Mouse (Mus musculus) heart, embryonic 13.5 days (tissue): ENCODE measurements around the gene Cry1. TPM values are rescaled to one million over a fixed set of nuclear protein-coding genes. Genes with fewer than 3 reads are reported as not detected.

Experiments used
- ATAC-seq: fragments of 200-750 bp; cut with Nextera tagmentation; 2 replicates; pipeline ENCODE4 v1.8.0; 2017; ENCODE audit warnings: moderate TSS enrichment; ENCODE audit not compliant: insufficient number of reproducible peaks, low FRiP score, low TSS enrichment; ENCODE audit errors: extremely low read depth
- H3K27ac ChIP-seq: fragments of 300-500 bp; sonication (generic); replicated peaks from 2 replicates; pipeline ENCODE4 v1.5.1; 2015; ENCODE audit warnings: moderate library complexity, mild to moderate bottlenecking, inconsistent platforms
- H3K27me3 ChIP-seq: fragments of 300-500 bp; sonication (generic); replicated peaks from 2 replicates; pipeline ENCODE4 v1.6.1; 2015; ENCODE audit warnings: mild to moderate bottlenecking, inconsistent platforms
- H3K36me3 ChIP-seq: fragments of 300-500 bp; sonication (generic); 2 replicates; pipeline ENCODE4 v1.6.1; 2015; ENCODE audit warnings: mild to moderate bottlenecking, inconsistent platforms
- H3K4me1 ChIP-seq: fragments of 300-500 bp; sonication (generic); 2 replicates; pipeline ENCODE4 v1.6.1; 2015; ENCODE audit warnings: inconsistent platforms
- H3K4me2 ChIP-seq: fragments of 300-500 bp; sonication (generic); 2 replicates; pipeline ENCODE4 v1.6.1; 2015; ENCODE audit warnings: inconsistent platforms, mild to moderate bottlenecking, moderate library complexity
- H3K4me3 ChIP-seq: fragments of 300-500 bp; sonication (generic); 2 replicates; pipeline ENCODE4 v1.5.1; 2015; ENCODE audit warnings: moderate library complexity, mild to moderate bottlenecking, inconsistent platforms
- H3K9ac ChIP-seq: fragments of 300-500 bp; sonication (generic); 2 replicates; pipeline ENCODE4 v1.6.1; 2015; ENCODE audit warnings: inconsistent platforms, mild to moderate bottlenecking, moderate library complexity
- H3K9me3 ChIP-seq: fragments of 300-500 bp; sonication (generic); 2 replicates; pipeline ENCODE4 v1.6.1; 2016; ENCODE audit warnings: inconsistent platforms
- WGBS: fragments of 180-500 bp; shearing (Covaris S2); methylation state at CpG from one replicate; pipeline ENCODE4 v1.1.7; 2015; ENCODE audit warnings: mixed read lengths; 5-methylcytosine and 5-hydroxymethylcytosine counted together
- polyA plus RNA-seq: library from polyadenylated mRNA; unstranded; fragments of >200 nt; fragmentation: Nextera tagmentation; extraction: Ambion mirVana; gene quantifications from 2 replicates; pipeline ENCODE4 v1.2.1, GENCODE M21; 2015

The Cry1 gene
- polyA plus RNA-seq, result 14.8 and 15.2 TPM in 2 replicates

DNA sequence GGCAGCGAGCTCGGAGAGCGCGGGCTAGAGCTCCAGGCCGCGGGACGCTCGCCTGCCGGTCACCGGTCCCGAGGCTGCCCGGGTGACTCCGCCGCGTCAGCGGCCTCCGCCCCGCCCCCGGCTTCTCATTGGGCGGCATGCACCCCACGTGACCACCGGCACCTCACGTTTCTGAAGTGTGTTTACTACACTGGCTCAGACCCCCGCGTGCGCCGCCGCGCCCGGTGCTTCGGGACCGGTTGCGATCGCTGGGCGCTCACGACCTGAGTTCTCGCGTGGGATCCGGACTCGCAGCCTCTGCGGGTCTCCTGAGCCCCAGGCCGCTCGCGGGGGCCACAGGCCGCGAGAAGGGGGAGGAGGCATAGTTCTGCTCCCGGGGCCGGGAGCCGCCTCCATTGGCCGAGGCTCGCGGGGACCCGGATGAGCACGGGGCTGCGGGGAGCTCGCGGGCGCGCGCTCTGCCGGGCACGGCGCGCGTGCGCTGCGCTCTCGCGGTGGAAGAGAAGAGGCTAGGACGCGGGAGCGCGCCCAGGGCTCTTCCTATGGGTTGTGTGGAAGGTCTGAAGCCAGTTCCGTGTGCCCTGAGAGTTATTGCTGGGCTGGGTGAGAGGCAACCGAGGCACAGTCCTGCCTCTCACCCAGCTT is at the start of gene Cry1:
Cry1 (minus strand) TSS at position 101 of the 645 bp plus-strand sequence.
- no peaks in the 10 kb centered on the region for H3K9me3 ChIP-seq
- H3K9ac ChIP-seq, result peak within 1 kb of the TSS; percentile 90
- peak within 1 kb of the TSS; percentile 91 for H3K27ac ChIP-seq
- WGBS, result under 1% methylated on average over 75 of the region's 75 CpGs
- no peaks in the 10 kb centered on the region for H3K36me3 ChIP-seq
- H3K27me3 ChIP-seq, result no peaks in the 10 kb centered on the region
- peak; percentile 93 for ATAC-seq
- peak within 1 kb of the TSS; percentile 96 for H3K4me2 ChIP-seq
- H3K4me1 ChIP-seq, result peaks cover 14% of the 10 kb centered on the region
- H3K4me3 ChIP-seq, result peak within 1 kb of the TSS; percentile 92

DNA sequence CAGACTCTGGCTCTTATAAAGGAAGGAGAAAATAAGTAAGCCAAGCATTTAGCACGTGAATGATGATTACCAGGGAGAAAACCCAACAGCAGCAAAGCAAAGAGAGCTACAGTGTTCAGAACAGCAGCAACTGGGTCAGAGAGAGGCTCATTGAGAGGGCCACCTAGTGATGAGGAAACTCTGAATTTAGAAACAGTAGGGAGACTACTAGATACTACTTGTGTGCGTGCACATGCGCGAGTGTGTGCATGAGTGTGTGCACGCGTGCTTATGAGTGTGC is 36.8 kb upstream of the Cry1 start:
- H3K4me1 ChIP-seq, result no peaks in the 10 kb centered on the region
- H3K9ac ChIP-seq, result no peak overlapping the region
- ATAC-seq, result no peak
- H3K9me3 ChIP-seq, result no peaks in the 10 kb centered on the region
- WGBS, result 81% methylated on average over 6 of the region's 6 CpGs
- no peaks in the 10 kb centered on the region for H3K36me3 ChIP-seq
- no peak overlapping the region for H3K4me2 ChIP-seq
- H3K4me3 ChIP-seq, result no peak overlapping the region
- H3K27me3 ChIP-seq, result peaks cover 29% of the 10 kb centered on the region
- H3K27ac ChIP-seq, result no peak overlapping the region

DNA sequence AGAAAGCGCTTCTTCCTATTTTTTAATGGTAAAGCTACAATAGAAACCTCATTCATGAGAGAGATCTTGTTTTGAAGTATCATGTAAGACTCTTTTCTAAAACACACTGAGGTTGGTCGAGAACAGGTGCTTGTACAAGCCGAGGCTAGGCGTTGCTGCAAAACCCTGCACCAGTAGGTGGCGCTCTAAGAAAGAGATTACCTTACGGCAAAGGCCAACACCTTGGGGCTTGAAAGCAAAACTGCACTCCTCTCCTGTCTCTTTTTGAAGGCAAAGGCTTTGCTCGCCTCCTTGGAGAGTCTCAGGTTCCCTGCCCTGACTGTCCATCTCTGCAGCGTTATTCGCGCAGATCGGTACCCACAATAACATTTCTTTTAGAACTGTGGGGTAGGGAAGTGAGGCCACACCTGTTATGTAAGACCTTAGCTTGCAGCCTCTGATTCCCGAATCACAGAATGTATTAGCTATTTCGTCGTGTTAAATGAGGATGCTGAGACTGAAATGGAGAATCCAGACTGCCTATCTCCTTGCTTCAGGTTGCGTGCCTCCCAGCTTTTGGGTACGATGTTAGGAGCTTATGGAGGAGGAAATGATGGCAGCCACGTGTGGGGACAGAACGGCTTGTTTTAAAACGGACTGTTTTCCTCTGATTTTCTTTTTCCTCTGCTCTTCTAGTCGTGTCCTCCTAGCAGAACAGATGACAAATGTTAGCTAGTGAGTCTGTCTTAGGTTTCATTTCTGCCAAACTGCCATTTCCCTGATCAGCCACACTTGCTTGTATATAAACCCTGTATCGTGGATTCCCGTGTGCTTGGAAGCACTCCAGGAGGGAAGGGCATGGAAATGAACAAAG is 36.3 kb upstream of the Cry1 start:
- no peak overlapping the region for H3K4me3 ChIP-seq
- no peaks in the 10 kb centered on the region for H3K9me3 ChIP-seq
- 32% methylated on average over 22 of the region's 22 CpGs for WGBS
- ATAC-seq, result no peak
- H3K27ac ChIP-seq, result no peak overlapping the region
- no peak overlapping the region for H3K9ac ChIP-seq
- no peaks in the 10 kb centered on the region for H3K4me1 ChIP-seq
- H3K36me3 ChIP-seq, result no peaks in the 10 kb centered on the region
- peaks cover 29% of the 10 kb centered on the region for H3K27me3 ChIP-seq
- peak overlapping the region; percentile 49 for H3K4me2 ChIP-seq

DNA sequence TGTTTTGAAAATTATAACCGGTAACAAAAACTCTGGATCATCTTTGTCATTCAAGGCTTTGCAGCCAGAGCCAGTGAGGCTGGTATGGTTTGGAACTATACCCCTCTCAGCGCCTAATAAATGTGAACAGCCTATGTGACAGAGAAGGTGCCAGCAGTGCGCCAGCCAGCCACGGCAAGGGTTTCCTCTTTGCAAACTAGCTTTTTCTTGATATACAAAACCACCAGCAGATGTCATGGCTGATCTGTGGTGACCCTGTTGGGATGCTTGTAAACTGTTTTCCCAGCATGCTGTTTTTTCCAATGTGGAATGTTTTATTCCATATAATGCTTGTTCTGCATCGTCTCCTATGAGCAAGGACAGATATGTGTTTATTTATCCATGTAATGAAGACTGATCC is 30.0 kb upstream of the Cry1 start:
- Histone ChIP-seq H3K9me3 (peaks cover 8% of the 10 kb centered on the region; the same call in 1 of the 2 replicates), H3K36me3 (no peaks in the 10 kb centered on the region), H3K4me1 (no peaks in the 10 kb centered on the region), H3K27ac (no peak overlapping the region), H3K9ac (no peak overlapping the region), H3K4me2 (no peak overlapping the region), H3K27me3 (peaks cover 9% of the 10 kb centered on the region), H3K4me3 (no peak overlapping the region)
- 62% methylated on average over 5 of the region's 5 CpGs for WGBS
- no peak for ATAC-seq

DNA sequence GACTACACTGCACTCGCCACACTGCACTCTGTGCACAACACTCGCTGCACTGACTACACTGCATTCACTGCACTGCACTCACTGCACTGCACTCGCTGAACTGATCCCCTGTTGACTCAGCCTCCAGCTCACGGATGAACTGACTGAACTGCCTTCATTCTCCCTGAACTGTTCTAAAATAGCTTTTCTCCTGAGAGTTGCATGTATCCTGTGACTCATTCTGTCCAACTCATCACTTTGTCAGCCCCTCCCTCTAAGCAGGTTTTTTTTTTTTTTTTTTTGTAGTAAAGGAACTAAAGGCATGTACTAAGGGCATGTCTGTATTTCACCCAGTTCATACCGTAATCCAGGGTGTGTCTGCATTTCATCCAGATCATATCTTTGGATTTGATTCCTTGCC is 26.8 kb upstream of the Cry1 start:
- Histone ChIP-seq H3K4me1 (no peaks in the 10 kb centered on the region), H3K27ac (no peak overlapping the region), H3K4me2 (no peak overlapping the region), H3K9ac (no peak overlapping the region), H3K4me3 (no peak overlapping the region), H3K27me3 (no peaks in the 10 kb centered on the region), H3K36me3 (no peaks in the 10 kb centered on the region), H3K9me3 (peaks cover 8% of the 10 kb centered on the region; the same call in 1 of the 2 replicates)
- 75% methylated on average over 5 of the region's 5 CpGs for WGBS
- no peak for ATAC-seq

DNA sequence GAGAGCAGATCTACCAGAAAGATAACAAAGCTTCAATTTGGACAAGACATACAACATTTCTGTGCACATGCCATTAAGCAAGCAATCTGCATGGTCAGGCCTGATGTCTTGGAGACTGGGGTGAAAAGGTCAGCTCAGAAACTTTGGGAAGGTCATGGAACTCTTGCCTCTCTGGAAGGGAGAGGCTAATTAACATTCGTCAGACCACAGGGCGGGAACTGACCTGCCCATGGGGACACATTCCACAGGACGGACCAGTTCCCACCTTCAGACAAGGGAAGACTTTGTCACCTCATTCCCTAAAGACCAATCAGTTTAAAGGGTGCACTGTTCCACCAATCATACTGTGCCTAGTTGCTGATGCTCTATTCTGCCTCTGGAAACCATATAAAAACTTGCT is 25.3 kb upstream of the Cry1 start:
- H3K36me3 ChIP-seq, result no peaks in the 10 kb centered on the region
- WGBS, result 88% methylated on average over 3 of the region's 3 CpGs

DNA sequence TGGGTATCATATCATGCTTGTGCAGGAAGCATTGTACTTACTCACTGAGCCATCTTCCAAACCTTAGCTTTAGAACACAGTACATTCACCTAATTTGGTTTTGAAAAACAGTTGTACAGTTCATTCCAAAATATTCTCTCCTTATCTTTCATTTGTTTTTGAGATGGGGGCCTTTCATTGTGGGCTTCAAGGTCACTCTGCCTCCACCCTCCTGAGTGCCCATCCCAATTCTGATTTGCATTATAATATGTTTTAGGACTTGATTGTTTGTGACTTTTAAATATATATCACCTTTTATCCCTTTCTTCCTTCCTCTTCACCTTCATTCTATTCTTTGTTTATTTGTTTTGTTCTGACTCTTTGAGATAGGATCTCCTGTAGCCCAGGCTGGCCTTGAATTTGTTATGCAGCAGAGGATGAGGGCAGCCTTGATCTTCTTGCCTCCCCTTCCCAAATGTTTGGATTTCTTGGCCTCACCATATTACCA is 24.3 kb upstream of the Cry1 start:
- Histone ChIP-seq H3K27me3 (no peaks in the 10 kb centered on the region), H3K4me3 (no peak overlapping the region), H3K27ac (no peak overlapping the region), H3K9me3 (peaks cover 8% of the 10 kb centered on the region; the same call in 1 of the 2 replicates), H3K36me3 (no peaks in the 10 kb centered on the region), H3K4me1 (no peaks in the 10 kb centered on the region), H3K4me2 (no peak overlapping the region), H3K9ac (no peak overlapping the region)
- ATAC-seq, result no peak

More for the DNA sequence above, 25.3 kb upstream of the Cry1 start:
- Histone ChIP-seq H3K9ac (no peak overlapping the region), H3K4me2 (no peak overlapping the region), H3K4me3 (no peak overlapping the region), H3K27me3 (no peaks in the 10 kb centered on the region), H3K4me1 (no peaks in the 10 kb centered on the region), H3K27ac (no peak overlapping the region), H3K9me3 (peaks cover 8% of the 10 kb centered on the region; the same call in 1 of the 2 replicates)
- no peak for ATAC-seq

DNA sequence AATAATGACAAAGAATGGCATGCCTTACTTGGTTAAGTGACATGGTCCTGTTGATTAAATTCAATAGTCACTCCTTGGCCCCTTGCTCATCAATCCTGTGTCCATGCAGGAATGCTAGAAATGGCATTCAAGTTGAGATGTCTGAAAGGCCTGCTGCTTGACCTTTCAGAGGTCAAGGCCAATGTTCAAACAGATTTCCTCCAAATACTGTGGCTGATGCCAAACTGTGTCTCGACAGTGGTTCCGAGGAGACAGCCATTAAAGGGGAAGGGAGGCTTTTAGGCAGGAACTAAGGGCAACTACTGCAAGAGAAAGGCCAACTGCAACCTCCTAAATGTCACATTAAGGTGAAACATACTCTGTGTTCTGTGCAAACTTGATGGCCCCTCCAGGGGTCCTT is 20.5 kb upstream of the Cry1 start:
- H3K4me1 ChIP-seq, result no peaks in the 10 kb centered on the region
- no peak overlapping the region for H3K27ac ChIP-seq
- no peaks in the 10 kb centered on the region for H3K27me3 ChIP-seq
- no peak overlapping the region for H3K4me2 ChIP-seq
- no peak overlapping the region for H3K9ac ChIP-seq
- no peak for ATAC-seq
- no peaks in the 10 kb centered on the region for H3K36me3 ChIP-seq
- WGBS, result 56% methylated on average over 2 of the region's 2 CpGs
- no peak overlapping the region for H3K4me3 ChIP-seq
- H3K9me3 ChIP-seq, result no peaks in the 10 kb centered on the region

DNA sequence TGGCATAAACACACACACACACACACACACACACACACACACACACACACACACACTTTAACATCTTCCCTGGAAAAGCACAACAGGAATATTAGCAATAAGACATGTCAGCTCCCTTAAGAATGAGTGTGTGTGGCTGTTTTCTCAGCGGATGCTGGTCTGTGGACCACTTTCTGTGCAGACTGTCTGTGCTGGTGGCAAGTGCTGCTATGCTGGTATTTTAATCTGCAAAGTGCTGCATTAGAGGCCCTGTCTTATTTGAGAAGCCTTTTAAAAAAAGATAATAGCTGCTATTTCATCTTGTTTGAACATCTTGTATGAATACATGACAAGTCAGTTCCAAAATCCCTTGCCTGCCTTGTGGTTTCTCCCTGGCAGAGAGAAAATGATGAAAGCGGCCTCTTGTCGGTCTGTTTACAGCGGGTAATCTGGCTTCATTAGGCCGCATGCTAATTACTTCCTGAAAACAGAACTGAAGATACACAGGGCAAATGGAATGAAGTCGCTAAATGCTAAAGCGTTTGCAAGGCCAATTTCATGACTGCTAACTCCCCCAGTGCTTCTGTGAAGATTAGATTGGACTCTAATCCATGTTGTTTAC is 19.5 kb upstream of the Cry1 start:
- H3K9ac ChIP-seq, result no peak overlapping the region
- no peak overlapping the region for H3K4me2 ChIP-seq
- 44% methylated on average over 7 of the region's 7 CpGs for WGBS
- no peaks in the 10 kb centered on the region for H3K27me3 ChIP-seq
- no peaks in the 10 kb centered on the region for H3K9me3 ChIP-seq
- no peaks in the 10 kb centered on the region for H3K36me3 ChIP-seq
- H3K4me1 ChIP-seq, result no peaks in the 10 kb centered on the region
- no peak overlapping the region for H3K27ac ChIP-seq
- no peak overlapping the region for H3K4me3 ChIP-seq
- ATAC-seq, result no peak

DNA sequence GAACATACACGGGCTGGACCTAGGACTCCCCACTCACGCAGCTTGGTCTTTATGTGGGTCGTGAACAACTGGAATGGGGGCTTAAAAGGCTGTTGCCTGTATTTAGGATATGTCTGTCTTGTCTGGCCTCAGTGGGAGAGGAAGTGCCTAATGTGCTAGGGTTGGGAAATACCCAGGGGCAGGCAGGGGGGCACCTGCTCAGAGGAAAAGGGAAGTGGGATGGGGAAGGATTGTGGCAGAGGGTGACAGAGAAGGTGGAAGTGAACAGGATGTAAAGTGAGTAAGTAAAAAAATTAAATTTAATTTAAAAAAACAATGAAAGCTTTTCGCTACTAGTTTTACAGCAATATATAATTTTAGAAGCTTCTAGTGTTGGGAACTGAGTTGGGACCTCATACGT is 9.7 kb upstream of the Cry1 start:
- no peak overlapping the region for H3K9ac ChIP-seq
- no peaks in the 10 kb centered on the region for H3K27me3 ChIP-seq
- no peaks in the 10 kb centered on the region for H3K4me1 ChIP-seq
- H3K9me3 ChIP-seq, result no peaks in the 10 kb centered on the region
- 64% methylated on average over 5 of the region's 5 CpGs for WGBS
- H3K4me2 ChIP-seq, result no peak overlapping the region
- no peaks in the 10 kb centered on the region for H3K36me3 ChIP-seq
- no peak overlapping the region for H3K27ac ChIP-seq
- H3K4me3 ChIP-seq, result no peak overlapping the region
- ATAC-seq, result no peak

DNA sequence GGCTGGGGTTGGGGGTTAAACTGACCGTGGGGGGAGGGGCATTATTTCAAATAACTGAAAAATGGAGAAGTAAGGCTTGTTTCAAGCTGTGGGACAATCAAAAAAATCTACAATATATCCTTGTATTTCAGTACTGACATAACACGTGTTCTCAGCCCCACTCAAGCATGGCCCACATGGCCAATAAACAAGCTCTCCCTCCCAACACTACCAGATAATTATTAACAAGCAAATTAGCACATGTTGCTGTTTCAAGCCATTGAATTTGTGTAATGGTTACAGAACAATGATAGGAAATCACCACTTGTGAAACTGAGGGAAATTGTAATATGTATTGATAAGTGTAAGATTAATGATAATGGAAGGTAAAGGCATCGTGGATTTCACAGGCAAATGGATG is 8.5 kb upstream of the Cry1 start:
- no peak overlapping the region for H3K4me2 ChIP-seq
- no peaks in the 10 kb centered on the region for H3K27me3 ChIP-seq
- no peak for ATAC-seq
- H3K4me1 ChIP-seq, result no peaks in the 10 kb centered on the region
- no peaks in the 10 kb centered on the region for H3K36me3 ChIP-seq
- 70% methylated on average over 3 of the region's 3 CpGs for whole genome bisulfite sequencing
- H3K9ac ChIP-seq, result no peak overlapping the region
- no peak overlapping the region for H3K27ac ChIP-seq
- no peak overlapping the region for H3K4me3 ChIP-seq
- no peaks in the 10 kb centered on the region for H3K9me3 ChIP-seq
